Mouse (Mus musculus) heart, adult 2 months (tissue): ENCODE measurements around the gene Vmn2r84. TPM values are rescaled to one million over a fixed set of nuclear protein-coding genes. Genes with fewer than 3 reads are reported as not detected.
"Not testable (repeated sequence)": the region's sequence is repeated elsewhere in the genome, so short reads cannot be mapped to it uniquely, and the experiment has no call there.

Experiments
- DNase-seq, 2 experiments: peaks; one replicate each; pipeline ENCODE4 v3.0.0; 2021
- H3K27ac ChIP-seq: fragments of 200-600 bp; 2 replicates; pipeline ENCODE4 v1.8.1; 2022
- H3K27me3 ChIP-seq: fragments of 200-500 bp; 2 replicates; pipeline ENCODE4 v1.6.1; 2012; ENCODE audit warnings: mild to moderate bottlenecking, low read length, inconsistent platforms, mixed read lengths; ENCODE audit not compliant: control insufficient read depth, insufficient read depth
- H3K36me3 ChIP-seq: fragments of 200-500 bp; 2 replicates; pipeline ENCODE4 v1.6.1; 2012; ENCODE audit warnings: low read length, inconsistent platforms; ENCODE audit not compliant: control insufficient read depth, insufficient read depth
- H3K4me1 ChIP-seq: fragments of 200-500 bp; 2 replicates; pipeline ENCODE4 v1.6.1; 2011; ENCODE audit warnings: low read length; ENCODE audit not compliant: control insufficient read depth, insufficient read depth
- H3K4me3 ChIP-seq: fragments of 200-600 bp; 2 replicates; pipeline ENCODE4 v1.8.1; 2022
- H3K79me2 ChIP-seq: fragments of 200-500 bp; replicated peaks from 2 replicates; pipeline ENCODE4 v1.6.1; 2012; ENCODE audit warnings: mild to moderate bottlenecking, inconsistent platforms, low read length, moderate library complexity, mixed read lengths; ENCODE audit not compliant: control insufficient read depth, insufficient read depth
- H3K9ac ChIP-seq: fragments of 200-500 bp; 2 replicates; pipeline ENCODE4 v1.6.1; 2012; ENCODE audit warnings: low read depth, mild to moderate bottlenecking, control low read depth, inconsistent platforms, low read length, mixed read lengths
- CTCF ChIP-seq: fragments of 200-600 bp; IDR thresholded peaks from 2 replicates; pipeline ENCODE4 v1.8.1; 2022; ENCODE audit warnings: antibody characterized with exemption, mild to moderate bottlenecking, moderate library complexity
- EP300 ChIP-seq: fragments of 200-500 bp; IDR thresholded peaks from 2 replicates; pipeline ENCODE4 v1.6.1; 2011; ENCODE audit warnings: low read depth, low read length, control low read depth; ENCODE audit not compliant: insufficient read depth
- POLR2A ChIP-seq: fragments of 200-500 bp; IDR thresholded peaks from 2 replicates; pipeline ENCODE4 v1.6.1; 2011; ENCODE audit warnings: mild to moderate bottlenecking, low read depth, low read length, control low read depth; ENCODE audit not compliant: insufficient read depth
- WGBS: fragments of 180-500 bp; shearing (Covaris S2); methylation state at CpG from one replicate; pipeline ENCODE4 v1.1.7; 2018; 5-methylcytosine and 5-hydroxymethylcytosine counted together
- intact Hi-C: fragments of 180-260 bp; cut with DNase I; formaldehyde crosslinking; loops from one replicate; pipeline ENCODE4 v1.15.1; 2025
- long read RNA-seq: library from polyadenylated mRNA; stranded (forward); transcript quantifications from one replicate; pipeline ENCODE4 v2.0.0, GENCODE M21; 2021
- polyA plus RNA-seq: library from polyadenylated mRNA; depleted of rRNA; stranded (reverse); fragments of >200 nt; gene quantifications from 2 replicates; pipeline ENCODE4 v1.2.3, GENCODE M21; 2012; rRNA removed
- total RNA-seq, 2 experiments: library from RNA; stranded (reverse); gene quantifications; 2 replicates each; pipeline ENCODE4 v1.2.3; 2021

The Vmn2r84 gene
- not detected for total RNA-seq
- polyA plus RNA-seq = not detected in 2 replicates
- long read RNA-seq = 0 reads

GRCm38 (mm10) chr10:130394232-130394631 is at the start of gene Vmn2r84:
Vmn2r84 (minus strand) TSS chr10:130394332.
- H3K79me2 ChIP-seq = no peaks in the 10 kb centered on the region
- no peak for DNase-seq
- no peaks in the 10 kb centered on the region for H3K4me1 ChIP-seq
- H3K36me3 ChIP-seq = no peaks in the 10 kb centered on the region
- TF ChIP-seq CTCF (no peak), EP300 (no peak), POLR2A (no peak)
- H3K4me3 ChIP-seq = no peak within 1 kb of the TSS
- no peaks in the 10 kb centered on the region for H3K27me3 ChIP-seq
- no peak within 1 kb of the TSS for H3K27ac ChIP-seq
- H3K9ac ChIP-seq = no peak within 1 kb of the TSS
- intact Hi-C loops = no loop called here

DNA sequence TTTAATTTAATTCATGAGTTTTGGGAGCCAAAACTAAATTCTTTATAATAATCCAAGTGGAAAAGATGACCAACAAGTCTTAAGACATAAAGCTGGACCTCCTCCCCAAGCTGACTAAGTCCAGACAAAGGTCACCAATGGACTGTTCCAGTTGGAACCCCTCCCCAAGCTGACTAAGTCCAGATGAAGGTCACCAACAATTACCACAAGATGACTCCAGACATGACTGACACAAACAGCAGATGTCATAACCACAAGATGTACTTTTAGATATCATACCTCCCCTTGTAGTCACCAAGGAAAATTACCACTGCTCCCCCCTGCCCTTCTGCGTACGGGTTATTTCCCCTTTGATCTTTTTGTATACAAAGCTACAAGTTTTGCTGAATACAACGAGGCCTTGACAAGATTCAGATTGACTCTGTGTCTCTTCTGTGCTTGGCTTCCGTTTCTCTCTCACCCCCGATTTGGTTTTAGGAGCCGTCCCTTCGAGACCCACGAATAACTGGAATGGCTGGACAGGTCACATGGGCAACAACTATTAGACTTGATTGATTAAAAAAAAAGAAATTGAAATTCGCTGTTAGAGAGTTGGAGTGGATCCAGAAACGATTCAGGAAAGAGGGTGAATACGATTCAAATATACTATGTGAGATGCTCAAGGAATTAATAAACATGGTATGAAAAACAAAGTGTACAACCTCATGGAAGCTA is 40.2 kb upstream of the Vmn2r84 start:
- H3K79me2 ChIP-seq, H3K9ac ChIP-seq, H3K27me3 ChIP-seq, H3K4me3 ChIP-seq, DNase-seq, H3K27ac ChIP-seq, H3K4me1 ChIP-seq, intact Hi-C loops, H3K36me3 ChIP-seq: not testable (repeated sequence)
- 72% methylated on average over 11 of the region's 11 CpGs for WGBS

- intact Hi-C loops, H3K4me1 ChIP-seq, H3K27ac ChIP-seq, DNase-seq, H3K4me3 ChIP-seq, H3K79me2 ChIP-seq, H3K36me3 ChIP-seq, H3K9ac ChIP-seq, H3K27me3 ChIP-seq: not testable (repeated sequence)
These were observed 35.5 kb upstream of the Vmn2r84 start, which contains the start of gene Vmn2r85 for GRCm38 (mm10) chr10:130429603-130430002. Vmn2r85 (minus strand) TSS chr10:130429703.

GRCm38 (mm10) chr10:130422368-130422767 is 28.2 kb upstream of the Vmn2r84 start:
- intact Hi-C loops, H3K36me3 ChIP-seq, H3K79me2 ChIP-seq, H3K4me1 ChIP-seq, DNase-seq, H3K9ac ChIP-seq, H3K4me3 ChIP-seq, H3K27ac ChIP-seq, H3K27me3 ChIP-seq: not testable (repeated sequence)
- WGBS = 57% methylated on average over 2 of the region's 2 CpGs

DNA sequence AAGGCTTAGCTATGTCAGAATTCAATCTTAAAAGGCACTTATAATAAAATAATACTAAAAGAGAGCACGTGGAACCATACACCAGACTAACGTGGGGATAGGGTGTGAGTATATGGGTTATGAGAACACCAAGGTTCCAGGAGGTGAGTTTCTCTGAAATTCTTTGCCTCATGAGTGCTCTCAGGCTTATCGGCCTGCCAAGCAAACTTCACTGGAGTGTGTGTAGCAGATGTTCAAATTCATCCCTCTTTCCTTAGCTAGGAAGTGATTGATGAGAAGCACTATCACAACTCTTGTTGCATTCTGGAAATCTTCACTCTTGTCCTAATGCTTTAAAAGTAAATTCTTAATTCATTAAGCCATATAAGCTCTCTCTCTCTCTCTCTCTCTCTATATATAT is 26.3 kb upstream of the Vmn2r84 start:
- Histone ChIP-seq H3K79me2 (no peaks in the 10 kb centered on the region), H3K4me3 (no peak overlapping the region), H3K9ac (no peak overlapping the region), H3K27me3 (no peaks in the 10 kb centered on the region), H3K36me3 (no peaks in the 10 kb centered on the region), H3K27ac (no peak overlapping the region), H3K4me1 (no peaks in the 10 kb centered on the region)
- intact Hi-C loops = no loop called here
- no peak for DNase-seq
- WGBS = 68% methylated on average over 3 of the region's 3 CpGs
- TF ChIP-seq POLR2A (no peak), EP300 (no peak), CTCF (no peak)

DNA sequence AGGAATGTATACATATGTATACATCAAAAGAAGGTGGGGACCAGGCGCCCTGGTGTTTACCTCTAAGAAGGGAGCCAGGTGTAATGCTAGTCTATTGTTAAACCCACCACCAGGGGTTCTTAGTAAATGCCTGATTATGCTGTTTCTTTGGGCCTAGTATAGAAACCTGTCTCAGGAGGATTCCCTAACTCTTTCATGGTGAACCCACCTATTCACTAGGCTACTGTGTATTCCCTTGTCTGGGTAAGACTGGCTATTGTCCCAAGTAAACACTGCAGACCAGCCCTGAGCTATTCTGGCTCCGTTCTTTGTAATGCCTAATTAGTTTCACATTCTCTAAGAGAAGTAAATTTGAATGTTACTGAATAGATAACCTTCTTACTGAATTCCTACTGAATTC is 25.8 kb upstream of the Vmn2r84 start:
- 53% methylated on average over 2 of the region's 2 CpGs for WGBS
- intact Hi-C loops, H3K4me3 ChIP-seq, H3K36me3 ChIP-seq, H3K4me1 ChIP-seq, H3K9ac ChIP-seq, H3K27ac ChIP-seq, DNase-seq, H3K27me3 ChIP-seq, H3K79me2 ChIP-seq: not testable (repeated sequence)

- H3K27me3 ChIP-seq, H3K4me1 ChIP-seq, H3K27ac ChIP-seq, DNase-seq, H3K36me3 ChIP-seq, H3K4me3 ChIP-seq, H3K79me2 ChIP-seq, H3K9ac ChIP-seq, intact Hi-C loops: not testable (repeated sequence)
These were observed 22.2 kb upstream of the Vmn2r84 start for GRCm38 (mm10) chr10:130416352-130416751.

- WGBS = 48% methylated on average over 26 of the region's 35 CpGs
- DNase-seq, intact Hi-C loops: not testable (repeated sequence)
These were observed 18.1 kb upstream of the Vmn2r84 start for GRCm38 (mm10) chr10:130412167-130412698.

More at GRCm38 (mm10) chr10:130412167-130412698, 18.1 kb upstream of the Vmn2r84 start:
- not testable (repeated sequence) for H3K9ac ChIP-seq, H3K4me1 ChIP-seq, H3K4me3 ChIP-seq, H3K27me3 ChIP-seq, H3K36me3 ChIP-seq, H3K27ac ChIP-seq, H3K79me2 ChIP-seq
